Mouse (Mus musculus) left cerebral cortex, postnatal 14 days (tissue): ENCODE measurements at regions not wholly inside any gene's neighbourhood (a gene's known extent, or its start where the extent isn't known, plus 50 kb on each side); places are given as distances from the start of the nearest gene placed in this dataset.

ENCODE experiments used
- DNase-seq, 2 experiments: peaks; one replicate each; pipeline ENCODE4 v3.0.0; 2021 to 2022; ENCODE audit warnings: low spot score in 2 of 2, mixed read lengths in 1 of 2
- intact Hi-C: fragments of 180-260 bp; cut with DNase I; formaldehyde crosslinking; loops from one replicate; pipeline ENCODE4 v1.15.1; 2025

- intact Hi-C loops: no loop called here
- peak; percentile 24 to 26 for DNase-seq
These were observed 486.2 kb upstream of the Actrt1 start for GRCm38 (mm10) chrX:45842621-45843020.
